Mouse (Mus musculus) layer of hippocampus, postnatal 10 days (tissue): ENCODE results near the gene Tdpoz3. TPM values are rescaled to one million over a fixed set of nuclear protein-coding genes. Genes with fewer than 3 reads are reported as not detected.
"Not testable (repeated sequence)": the region's sequence is repeated elsewhere in the genome, so short reads cannot be mapped to it uniquely, and the experiment has no call there.

Experiments
- DNase-seq, 2 experiments: peaks; one replicate each; pipeline ENCODE4 v3.0.0; 2021; ENCODE audit warnings: low spot score in 2 of 2
- long read RNA-seq: library from polyadenylated mRNA; stranded (forward); transcript quantifications from one replicate; pipeline ENCODE4 v2.0.0, GENCODE M21; 2023
- total RNA-seq, 2 experiments: library from RNA; stranded (reverse); gene quantifications; 2 replicates each; pipeline ENCODE4 v1.2.3; 2021

Gene Tdpoz3
- not detected for total RNA-seq
- long read RNA-seq, result 0 reads

DNA sequence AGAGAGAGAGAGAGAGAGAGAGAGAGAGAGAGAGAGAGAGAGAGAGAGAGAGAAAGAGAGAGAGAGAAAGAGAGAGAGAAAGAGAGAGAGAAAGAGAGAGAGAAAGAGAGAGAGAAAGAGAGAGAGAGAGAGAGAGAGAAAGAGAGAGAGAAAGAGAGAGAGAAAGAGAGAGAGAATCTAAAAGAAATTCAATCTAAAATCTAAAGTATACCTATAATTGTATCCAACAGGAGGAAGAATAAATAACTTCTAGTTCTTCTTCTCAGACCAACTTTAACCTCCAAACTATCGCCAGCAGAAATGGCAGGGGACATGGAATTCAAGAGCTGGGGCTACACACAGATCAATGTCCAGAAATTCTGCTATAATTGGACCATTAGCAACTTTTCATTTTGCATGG, at the start of gene Tdpoz3:
Gene Tdpoz3, plus strand, starts transcription at position 301 of the 400 bp plus-strand sequence.
- not testable (repeated sequence) for DNase-seq

GRCm38 (mm10) chr3:93796098-93796497, 29.7 kb upstream of the Tdpoz3 start, which contains the start of gene Tdpoz4:
Tdpoz4 (plus strand) TSS chr3:93796398.
- DNase-seq, result not testable (repeated sequence)

DNA sequence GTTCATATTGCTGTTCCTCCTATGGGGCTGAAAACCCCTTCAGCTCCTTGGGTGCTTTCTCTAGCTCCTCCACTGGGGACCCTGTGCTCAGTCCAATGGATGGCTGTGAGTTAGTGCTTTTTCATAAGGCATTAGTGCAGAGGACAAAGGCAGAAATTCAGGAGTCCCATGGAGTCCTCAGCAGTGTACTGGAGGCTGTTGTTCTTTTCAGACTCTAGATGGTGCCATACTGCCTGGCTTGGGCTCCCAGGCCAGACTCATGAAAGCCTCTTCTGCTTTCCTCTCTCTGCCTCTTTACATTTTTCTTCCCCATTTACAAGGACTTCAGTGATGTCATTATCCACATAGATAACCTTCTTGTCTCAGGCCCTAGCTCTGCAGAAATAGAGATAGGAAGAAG, 12.5 kb upstream of the Tdpoz3 start:
- DNase-seq, result not testable (repeated sequence)

GRCm38 (mm10) chr3:93858957-93859356, 33.1 kb downstream of the Tdpoz3 start:
- not testable (repeated sequence) for DNase-seq

GRCm38 (mm10) chr3:93870635-93871034, 44.8 kb downstream of the Tdpoz3 start:
- not testable (repeated sequence) for DNase-seq

Other genes with a start within 250 kb of the Tdpoz3 start
- gene Tdpoz2, start 173.3 kb upstream of the Tdpoz3 start, total RNA-seq, result not detected
- gene Tdpoz1, start 149.7 kb upstream of the Tdpoz3 start, total RNA-seq, result not detected
- gene Gm37596, start 132.9 kb upstream of the Tdpoz3 start, total RNA-seq, result not detected
- not detected for gene Gm5773, start 53.0 kb upstream of the Tdpoz3 start, total RNA-seq
- not detected for gene Tdpoz4, start 29.6 kb upstream of the Tdpoz3 start, total RNA-seq
- gene Gm9117, start 117.5 kb downstream of the Tdpoz3 start, total RNA-seq, result not detected
- gene Tdpoz5, start 135.3 kb downstream of the Tdpoz3 start, total RNA-seq, result not detected
- not detected for gene Gm9125, start 228.9 kb downstream of the Tdpoz3 start, total RNA-seq
- not detected for gene Gm10697, start 246.6 kb downstream of the Tdpoz3 start, total RNA-seq